Mouse (Mus musculus): ENCODE measurements around the gene Pcp4l1. TPM values are rescaled to one million over a fixed set of nuclear protein-coding genes. Genes with fewer than 3 reads are reported as not detected.
A peak's percentile ranks its signal among the peaks of the same experiment; 100 is the strongest.
"Not testable (repeated sequence)": the region's sequence is repeated elsewhere in the genome, so short reads cannot be mapped to it uniquely, and the experiment has no call there.

The Pcp4l1 gene
- total and polyA plus RNA-seq, 2 experiments from 2014 or later, result 23.5 to 53.6 TPM

DNA sequence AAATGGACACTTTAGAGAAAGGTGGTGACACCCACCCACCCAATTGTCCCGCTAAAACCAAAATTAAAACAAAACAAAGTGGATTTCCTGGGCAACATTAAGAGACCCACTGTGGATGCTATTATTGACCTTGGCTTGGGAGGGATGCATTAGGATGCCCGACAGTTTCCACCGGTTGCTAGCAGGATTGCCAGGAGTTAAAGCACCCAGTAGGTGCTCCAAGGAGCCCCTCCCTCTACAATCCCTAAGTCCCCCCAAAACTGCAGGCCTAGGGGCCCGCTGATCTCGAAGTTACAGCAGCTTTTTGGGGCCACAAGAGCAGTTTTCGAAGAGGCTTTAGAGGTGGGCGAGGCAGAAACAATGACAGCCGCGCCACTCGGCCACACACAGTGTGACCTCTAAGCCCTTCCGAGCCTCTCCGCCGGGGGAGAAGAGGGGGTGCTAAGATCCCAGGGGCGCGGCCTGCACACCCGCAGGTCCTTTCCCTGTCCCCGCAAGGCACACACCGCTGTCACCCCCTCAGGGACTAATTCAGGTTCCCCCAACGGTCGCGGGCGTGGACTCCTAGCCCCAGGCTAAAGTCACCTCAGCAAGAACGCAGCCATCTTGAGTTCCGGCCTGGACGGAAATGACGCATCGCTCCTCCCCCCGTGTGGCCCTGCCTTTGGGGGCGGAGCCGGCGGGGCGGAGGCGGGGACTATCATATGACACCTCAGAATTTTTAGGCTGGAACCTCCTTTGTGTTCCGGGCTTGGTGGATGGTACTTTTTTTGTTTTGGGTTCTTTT, 45.9 kb downstream of the Pcp4l1 start, which contains the start of the genes Sdhc and Mpz:
Gene Sdhc (minus strand): TSS at position 630 of the 787 bp plus-strand sequence.
Gene Mpz (plus strand): TSS at position 738 of the 787 bp plus-strand sequence.
- no peak for TF ChIP-seq CTCF (IDR thresholded peaks at IDR 0.05; ENCODE audit: low read depth)
- peak; percentile 96 for DNase-seq (ENCODE audit: low spot score)
- H3K9ac ChIP-seq (replicated peaks; ENCODE audit: low read length), result peak within 1 kb of the TSS; percentile 89
- H3K4me1 ChIP-seq (ENCODE audit: insufficient read depth, low read length), result peaks cover 3% of the 10 kb centered on the region; the same call in 1 of the 2 replicates
- peak within 1 kb of the TSS; percentile 89 for H3K4me3 ChIP-seq (ENCODE audit: low read length)
- under 1% methylated on average over 34 of the region's 34 CpGs for WGBS
- peak within 1 kb of the TSS; percentile 71 for H3K4me2 ChIP-seq (ENCODE audit: low read depth, low read length)
- peak; percentile 97 for ATAC-seq
- no peaks in the 10 kb centered on the region for H3K9me3 ChIP-seq (ENCODE audit: low read length)
- H3K27ac ChIP-seq, result peak within 1 kb of the TSS; percentile 91
- 0 out of 2 replicates have a peak, but pooled peaks cover under 1% of the 10 kb centered on the region for H3K36me3 ChIP-seq (ENCODE audit: insufficient read depth, low read length)
- no peaks in the 10 kb centered on the region for H3K27me3 ChIP-seq (ENCODE audit: insufficient read depth, low read length)

DNA sequence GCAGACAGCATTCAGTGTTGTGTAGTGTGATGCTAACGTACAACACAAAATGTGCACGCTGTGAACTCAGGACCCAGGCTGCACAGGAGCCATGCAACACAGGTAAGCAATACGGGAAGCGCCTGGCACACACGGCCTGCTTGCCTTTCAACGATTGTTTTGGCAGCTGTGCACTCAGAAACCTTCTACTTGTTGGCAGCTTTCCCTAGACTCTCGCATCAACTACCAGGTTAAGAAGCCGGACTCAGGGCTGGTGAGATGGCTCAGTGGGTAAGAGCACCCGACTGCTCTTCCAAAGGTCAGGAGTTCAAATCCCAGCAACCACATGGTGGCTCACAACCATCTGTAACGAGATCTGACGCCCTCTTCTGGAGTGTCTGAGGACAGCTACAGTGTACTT, 53.1 kb downstream of the Pcp4l1 start:
- not testable (repeated sequence) for H3K4me1 ChIP-seq (ENCODE audit: insufficient read depth, low read length); DNase-seq (ENCODE audit: low spot score); H3K9ac ChIP-seq (replicated peaks; ENCODE audit: low read length); ATAC-seq; H3K27me3 ChIP-seq (ENCODE audit: insufficient read depth, low read length); H3K4me3 ChIP-seq (ENCODE audit: low read length); H3K4me2 ChIP-seq (ENCODE audit: low read depth, low read length); H3K27ac ChIP-seq; H3K9me3 ChIP-seq (ENCODE audit: low read length)
- H3K36me3 ChIP-seq (ENCODE audit: insufficient read depth, low read length), result peaks cover 30% of the 10 kb centered on the region
- WGBS, result 77% methylated on average over 9 of the region's 11 CpGs

DNA sequence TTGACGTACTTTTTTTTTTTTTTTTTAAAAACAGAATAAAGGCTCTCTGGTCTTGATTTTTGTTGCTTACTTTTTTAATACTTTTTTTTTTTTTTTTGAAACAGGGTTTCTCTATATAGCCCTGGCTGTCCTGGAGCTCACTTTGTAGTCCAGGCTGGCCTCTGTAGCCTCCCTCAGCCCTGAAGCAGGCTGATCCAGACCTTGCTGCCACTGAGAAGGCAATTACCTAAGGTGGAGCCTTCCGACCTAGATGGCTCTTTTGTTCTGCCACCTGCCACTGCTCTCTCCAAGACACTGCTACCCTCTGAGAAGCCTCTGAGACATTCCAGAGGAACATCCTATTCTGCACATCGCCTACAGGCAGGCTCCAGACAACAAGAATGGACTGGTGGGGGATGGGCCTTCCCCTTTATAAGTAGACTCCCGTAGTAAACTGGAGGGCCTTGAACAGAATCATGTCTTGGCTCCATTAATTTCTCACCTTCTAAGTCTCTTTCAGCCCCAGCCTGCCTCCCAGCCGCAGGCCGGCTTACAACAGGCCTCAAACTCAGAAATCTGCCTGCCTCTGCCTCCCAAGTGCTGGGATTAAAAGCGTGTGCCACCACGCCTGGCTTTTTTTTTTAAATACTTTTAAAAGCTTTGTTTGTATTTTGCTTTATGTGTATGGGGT, 58.4 kb downstream of the Pcp4l1 start:
- H3K4me2 ChIP-seq (ENCODE audit: low read depth, low read length); H3K9ac ChIP-seq (replicated peaks; ENCODE audit: low read length); H3K9me3 ChIP-seq (ENCODE audit: low read length); H3K4me3 ChIP-seq (ENCODE audit: low read length); ATAC-seq; DNase-seq (ENCODE audit: low spot score); H3K4me1 ChIP-seq (ENCODE audit: insufficient read depth, low read length); H3K27me3 ChIP-seq (ENCODE audit: insufficient read depth, low read length); H3K27ac ChIP-seq: not testable (repeated sequence)
- 86% methylated on average over 8 of the region's 8 CpGs for WGBS
- H3K36me3 ChIP-seq (ENCODE audit: insufficient read depth, low read length), result peaks cover 46% of the 10 kb centered on the region

DNA sequence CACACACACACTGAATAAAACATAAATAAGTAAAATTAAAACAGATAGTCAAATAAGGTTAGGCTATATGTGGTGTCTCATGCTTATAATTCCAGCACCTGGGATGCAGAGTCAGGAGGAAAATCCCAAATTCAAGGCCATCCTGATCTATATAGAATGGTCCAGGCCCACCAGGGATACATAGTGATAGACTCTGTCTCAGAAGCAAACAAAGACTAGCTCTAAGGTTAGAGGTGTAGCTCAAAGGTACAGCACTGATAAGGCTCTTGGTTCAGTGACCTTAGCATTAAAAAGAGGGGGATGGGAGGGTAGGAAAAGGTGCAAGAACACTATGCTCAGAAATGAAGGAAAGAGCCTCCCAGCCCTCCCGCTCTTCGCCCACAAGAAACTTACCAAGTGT, 60.5 kb downstream of the Pcp4l1 start:
- ATAC-seq (no peak), DNase-seq (ENCODE audit: low spot score) (no peak)
- no peak overlapping the region for H3K27ac ChIP-seq
- H3K36me3 ChIP-seq (ENCODE audit: insufficient read depth, low read length), result peaks cover 38% of the 10 kb centered on the region
- H3K9me3 ChIP-seq (ENCODE audit: low read length), result no peaks in the 10 kb centered on the region
- no peaks in the 10 kb centered on the region for H3K27me3 ChIP-seq (ENCODE audit: insufficient read depth, low read length)
- no peaks in the 10 kb centered on the region for H3K4me1 ChIP-seq (ENCODE audit: insufficient read depth, low read length)
- TF ChIP-seq CTCF (IDR thresholded peaks at IDR 0.05; ENCODE audit: low read depth), result no peak
- no peak overlapping the region for H3K4me3 ChIP-seq (ENCODE audit: low read length)
- no peak overlapping the region for H3K4me2 ChIP-seq (ENCODE audit: low read depth, low read length)
- 98% methylated on average over 2 of the region's 2 CpGs for WGBS
- H3K9ac ChIP-seq (replicated peaks; ENCODE audit: low read length), result no peak overlapping the region

DNA sequence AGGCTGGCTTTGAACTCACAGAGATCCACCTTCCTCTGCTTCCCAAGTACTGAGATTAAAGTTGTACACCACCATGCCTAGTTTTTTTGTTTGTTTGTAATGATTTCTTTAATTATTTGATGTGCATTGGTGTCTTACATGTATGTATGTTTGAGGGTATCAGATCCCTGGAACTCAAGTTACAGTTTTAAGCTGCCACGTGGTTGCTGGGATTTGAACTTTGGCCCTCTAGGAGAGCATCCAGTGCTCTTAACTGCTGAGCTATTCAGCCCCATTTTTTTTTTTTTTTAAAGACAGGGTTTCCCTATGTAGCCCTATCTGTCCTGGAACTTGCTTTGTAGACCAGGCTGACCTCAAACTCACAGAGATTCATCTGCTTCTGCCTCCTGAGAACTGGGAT, 65.1 kb downstream of the Pcp4l1 start:
- H3K36me3 ChIP-seq (ENCODE audit: insufficient read depth, low read length), result peaks cover 42% of the 10 kb centered on the region

DNA sequence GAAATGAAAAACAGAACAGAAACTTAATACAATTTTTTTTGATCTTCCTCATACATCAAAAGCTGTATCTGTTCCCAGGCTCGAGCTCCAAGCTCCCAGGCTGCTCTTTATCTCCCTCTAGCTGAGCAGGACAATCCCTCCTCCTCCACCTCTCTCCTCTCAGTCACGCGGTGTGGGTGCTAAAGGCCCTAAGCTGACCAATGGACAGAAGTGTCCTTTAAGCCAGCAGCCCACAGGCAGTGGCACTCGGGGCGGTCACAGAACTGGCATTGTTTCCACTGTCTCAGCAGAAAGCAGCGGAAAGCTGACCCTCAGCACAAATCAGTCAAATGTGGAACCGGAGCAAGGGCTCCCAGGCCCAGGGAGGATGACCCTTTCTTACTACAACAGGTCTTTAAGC, 66.8 kb downstream of the Pcp4l1 start:
- H3K9ac ChIP-seq (replicated peaks; ENCODE audit: low read length), result no peak overlapping the region
- H3K4me3 ChIP-seq (ENCODE audit: low read length), result no peak overlapping the region
- no peaks in the 10 kb centered on the region for H3K4me1 ChIP-seq (ENCODE audit: insufficient read depth, low read length)
- ATAC-seq (no peak; the same call in 1 of the 2 replicates), DNase-seq (ENCODE audit: low spot score) (peak; percentile 6)
- 53% methylated on average over 7 of the region's 7 CpGs for WGBS
- 0 out of 2 replicates have a peak, but pooled peaks have one; percentile 25 for TF ChIP-seq CTCF (IDR thresholded peaks at IDR 0.05; ENCODE audit: low read depth)
- H3K27me3 ChIP-seq (ENCODE audit: insufficient read depth, low read length), result no peaks in the 10 kb centered on the region
- H3K36me3 ChIP-seq (ENCODE audit: insufficient read depth, low read length), result peaks cover 26% of the 10 kb centered on the region
- H3K27ac ChIP-seq, result no peak overlapping the region
- H3K9me3 ChIP-seq (ENCODE audit: low read length), result no peaks in the 10 kb centered on the region
- H3K4me2 ChIP-seq (ENCODE audit: low read depth, low read length), result no peak overlapping the region

More for the DNA sequence above, 65.1 kb downstream of the Pcp4l1 start:
- Histone ChIP-seq H3K4me3 (ENCODE audit: low read length) (no peak overlapping the region), H3K27me3 (ENCODE audit: insufficient read depth, low read length) (no peaks in the 10 kb centered on the region), H3K4me1 (ENCODE audit: insufficient read depth, low read length) (no peaks in the 10 kb centered on the region), H3K4me2 (ENCODE audit: low read depth, low read length) (no peak overlapping the region), H3K27ac (no peak overlapping the region), H3K9me3 (ENCODE audit: low read length) (no peaks in the 10 kb centered on the region), H3K9ac (replicated peaks; ENCODE audit: low read length) (no peak overlapping the region)
- no peak for ATAC-seq
- DNase-seq (ENCODE audit: low spot score), result no peak
- TF ChIP-seq CTCF (IDR thresholded peaks at IDR 0.05; ENCODE audit: low read depth), result no peak
- WGBS, result 78% methylated on average over 1 of the region's 1 CpGs

Data from hindbrain, postnatal 0 days (tissue).